Mouse (Mus musculus): Measurements from ENCODE around the gene 4933428M09Rik. TPM values are rescaled to one million over a fixed set of nuclear protein-coding genes. Genes with fewer than 3 reads are reported as not detected.

Gene 4933428M09Rik
- polyA plus RNA-seq, 1 experiment from 2014 or later = not detected

GRCm38 (mm10) chrX:139217776-139218175, 38.7 kb downstream of the 4933428M09Rik start:
- WGBS = 52% methylated on average over 10 of the region's 10 CpGs
- Histone ChIP-seq H3K27me3 (ENCODE audit: control insufficient read depth, insufficient read depth, low read length) (no peaks in the 10 kb centered on the region; the same call in 1 of the 2 replicates), H3K4me3 (replicated peaks; ENCODE audit: low read length) (peak overlapping the region; percentile 44), H3K36me3 (ENCODE audit: control insufficient read depth, insufficient read depth, low read length) (no peaks in the 10 kb centered on the region), H3K9me3 (replicated peaks; ENCODE audit: control insufficient read depth, low read length) (no peaks in the 10 kb centered on the region), H3K4me2 (ENCODE audit: low read depth, low read length) (peak overlapping the region; percentile 46), H3K9ac (ENCODE audit: low read length) (no peak overlapping the region), H3K4me1 (ENCODE audit: control insufficient read depth, insufficient read depth, low read length) (no peaks in the 10 kb centered on the region), H3K27ac (ENCODE audit: low read length) (no peak overlapping the region)
- no peak for ATAC-seq (ENCODE audit: insufficient read depth, low FRiP score)

DNA sequence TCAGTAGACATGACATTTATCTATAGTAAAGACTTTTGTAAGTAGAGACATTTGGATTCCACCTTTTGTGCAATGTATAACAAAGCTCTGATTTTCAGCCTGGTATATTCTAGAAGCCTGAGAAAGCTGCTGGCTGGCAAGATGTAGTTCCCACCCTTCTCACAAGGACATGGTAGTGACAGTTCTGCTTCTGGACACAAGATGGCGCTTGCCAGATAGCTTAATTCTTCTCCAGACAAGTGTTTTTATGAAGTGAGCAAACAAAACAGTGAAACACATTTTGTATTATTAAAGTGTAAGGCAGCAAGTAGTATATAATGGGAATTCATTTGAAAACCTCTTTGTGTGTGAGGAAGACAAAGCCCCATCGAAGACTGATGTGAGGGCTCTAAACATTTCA, 40.0 kb downstream of the 4933428M09Rik start:
- H3K4me2 ChIP-seq (ENCODE audit: low read depth, low read length) = no peak overlapping the region
- H3K36me3 ChIP-seq (ENCODE audit: control insufficient read depth, insufficient read depth, low read length) = no peaks in the 10 kb centered on the region
- 34% methylated on average over 2 of the region's 2 CpGs for WGBS
- H3K27ac ChIP-seq (ENCODE audit: low read length) = no peak overlapping the region
- no peaks in the 10 kb centered on the region for H3K4me1 ChIP-seq (ENCODE audit: control insufficient read depth, insufficient read depth, low read length)
- H3K4me3 ChIP-seq (replicated peaks; ENCODE audit: low read length) = no peak overlapping the region
- H3K9ac ChIP-seq (ENCODE audit: low read length) = no peak overlapping the region
- H3K9me3 ChIP-seq (replicated peaks; ENCODE audit: control insufficient read depth, low read length) = no peaks in the 10 kb centered on the region
- H3K27me3 ChIP-seq (ENCODE audit: control insufficient read depth, insufficient read depth, low read length) = no peaks in the 10 kb centered on the region; the same call in 1 of the 2 replicates
- no peak for ATAC-seq (ENCODE audit: insufficient read depth, low FRiP score)

- no peak overlapping the region for H3K27ac ChIP-seq (ENCODE audit: low read length)
- no peaks in the 10 kb centered on the region for H3K36me3 ChIP-seq (ENCODE audit: control insufficient read depth, insufficient read depth, low read length)
- no peaks in the 10 kb centered on the region for H3K9me3 ChIP-seq (replicated peaks; ENCODE audit: control insufficient read depth, low read length)
- no peaks in the 10 kb centered on the region; the same call in 1 of the 2 replicates for H3K27me3 ChIP-seq (ENCODE audit: control insufficient read depth, insufficient read depth, low read length)
- H3K4me1 ChIP-seq (ENCODE audit: control insufficient read depth, insufficient read depth, low read length) = no peaks in the 10 kb centered on the region
- ATAC-seq (ENCODE audit: insufficient read depth, low FRiP score) = no peak
- H3K9ac ChIP-seq (ENCODE audit: low read length) = no peak overlapping the region
- 60% methylated on average over 4 of the region's 4 CpGs for WGBS
- no peak overlapping the region for H3K4me2 ChIP-seq (ENCODE audit: low read depth, low read length)
- no peak overlapping the region for H3K4me3 ChIP-seq (replicated peaks; ENCODE audit: low read length)
These were observed 41.8 kb downstream of the 4933428M09Rik start for GRCm38 (mm10) chrX:139220830-139221229.

DNA sequence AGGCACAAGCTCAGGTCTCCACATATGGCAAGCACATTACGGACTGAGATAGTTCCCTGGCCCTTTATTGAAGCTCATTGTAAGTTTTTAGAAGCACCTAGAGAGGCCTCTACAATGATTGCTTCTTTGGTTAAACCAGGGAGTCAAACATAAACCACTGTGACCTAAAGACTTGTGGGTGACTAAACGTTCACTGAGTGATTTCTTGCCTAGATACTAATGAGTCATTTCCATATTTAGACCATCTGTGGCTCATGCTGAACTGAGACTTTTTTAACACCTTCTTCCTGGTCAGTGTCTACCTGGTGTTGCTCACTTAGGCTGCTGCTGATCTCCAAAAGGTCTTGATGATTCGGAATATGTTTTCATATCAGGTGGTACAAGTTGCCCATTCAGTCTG, 42.9 kb downstream of the 4933428M09Rik start:
- H3K9me3 ChIP-seq (replicated peaks; ENCODE audit: control insufficient read depth, low read length) = no peaks in the 10 kb centered on the region
- no peak overlapping the region for H3K4me3 ChIP-seq (replicated peaks; ENCODE audit: low read length)
- H3K27ac ChIP-seq (ENCODE audit: low read length) = no peak overlapping the region
- no peaks in the 10 kb centered on the region for H3K36me3 ChIP-seq (ENCODE audit: control insufficient read depth, insufficient read depth, low read length)
- no peak overlapping the region for H3K9ac ChIP-seq (ENCODE audit: low read length)
- 63% methylated on average over 3 of the region's 3 CpGs for WGBS
- no peak for ATAC-seq (ENCODE audit: insufficient read depth, low FRiP score)
- no peaks in the 10 kb centered on the region; the same call in 1 of the 2 replicates for H3K27me3 ChIP-seq (ENCODE audit: control insufficient read depth, insufficient read depth, low read length)
- H3K4me2 ChIP-seq (ENCODE audit: low read depth, low read length) = no peak overlapping the region
- no peaks in the 10 kb centered on the region for H3K4me1 ChIP-seq (ENCODE audit: control insufficient read depth, insufficient read depth, low read length)

Other genes with a start within 250 kb of the 4933428M09Rik start
- gene Serpina7, start 94.0 kb upstream of the 4933428M09Rik start, polyA plus RNA-seq (2015; fragmentation: Nextera tagmentation; extraction: Ambion mirVana) = 0.20 and 0.54 TPM in 2 replicates
- gene 4930513O06Rik, start 93.0 kb upstream of the 4933428M09Rik start, polyA plus RNA-seq (2015; fragmentation: Nextera tagmentation; extraction: Ambion mirVana) = 0.23 TPM in 1 of 2 replicates, not detected in the other
- 15.8 and 16.8 TPM in 2 replicates for gene Mum1l1, start 30.8 kb downstream of the 4933428M09Rik start, polyA plus RNA-seq (2015; fragmentation: Nextera tagmentation; extraction: Ambion mirVana)
- gene Trap1a, start 154.5 kb downstream of the 4933428M09Rik start, polyA plus RNA-seq (2015; fragmentation: Nextera tagmentation; extraction: Ambion mirVana) = not detected in 2 replicates